Mouse (Mus musculus): ENCODE data around the gene Gpr61.

DNA sequence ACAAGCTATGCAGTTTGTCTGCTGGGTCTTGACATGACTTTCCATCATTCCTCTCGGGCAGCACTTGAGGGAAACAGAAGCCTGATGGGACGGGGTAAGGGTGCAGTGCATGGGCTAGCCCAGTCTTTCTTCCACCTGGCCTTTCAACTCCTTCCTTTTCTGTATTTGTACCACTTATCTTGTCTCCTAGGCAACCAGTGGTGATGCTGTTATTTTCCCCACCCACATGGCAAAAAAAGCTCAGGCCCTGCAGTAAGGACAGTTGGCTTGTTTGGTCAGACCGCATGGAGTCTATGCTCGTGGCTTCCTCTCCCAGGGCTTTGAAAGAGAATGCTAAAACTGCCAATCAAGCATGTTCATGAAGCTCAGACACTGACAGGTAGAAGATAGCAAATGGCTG, 39.0 kb upstream of the Gpr61 start:
- no peak for TF ChIP-seq ZNF384 (IDR thresholded peaks at IDR 0.05; ENCODE audit: low read depth, low read length)
- TF ChIP-seq CHD2 (IDR thresholded peaks at IDR 0.05; ENCODE audit: low read depth, low read length) = no peak

All from ES-E14 (cell line).